Mouse (Mus musculus) erythroblast, embryonic 14.5 days (primary cell): ENCODE data around the gene Blzf1.

ENCODE experiments used
- GATA1 ChIP-seq: IDR thresholded peaks from 2 replicates; pipeline ENCODE4 v1.6.1; 2012; ENCODE audit warnings: low read length, inconsistent platforms, mixed read lengths
- TAL1 ChIP-seq: IDR thresholded peaks from 3 replicates; pipeline ENCODE4 v1.6.1; 2012; ENCODE audit warnings: low read length, inconsistent platforms, mixed read lengths

DNA sequence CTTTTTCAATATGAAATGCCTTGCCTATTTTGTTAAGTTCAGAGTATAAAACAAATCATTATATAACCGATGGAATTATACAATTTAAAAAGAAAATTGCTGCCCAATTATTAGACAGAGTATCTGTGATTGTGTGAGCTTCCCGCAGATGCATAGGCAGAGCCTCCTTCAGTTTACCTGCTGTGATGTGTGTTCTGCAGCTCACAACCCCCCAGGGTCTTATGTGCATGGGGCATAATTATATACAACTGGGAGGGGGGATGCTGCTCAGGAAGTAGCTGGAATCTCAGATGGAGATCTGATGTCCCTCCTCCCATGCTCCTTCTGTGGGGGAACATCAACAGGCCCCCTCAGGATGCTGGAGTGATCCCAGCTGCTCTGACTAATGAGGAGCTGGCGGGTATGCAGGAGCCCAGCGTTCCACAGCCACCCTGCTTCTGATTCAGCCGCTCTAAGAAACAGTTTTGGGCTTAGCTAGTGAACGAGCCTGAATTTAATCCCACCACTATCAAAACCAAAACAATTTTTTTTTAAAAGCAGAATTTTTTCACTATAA is 19.4 kb upstream of the Blzf1 start:
- TF ChIP-seq GATA1 (no peak), TAL1 (no peak)
